Mouse (Mus musculus) frontal cortex, postnatal 10 days (tissue): ENCODE data around the gene Exoc8.
A peak's percentile ranks its signal among the peaks of the same experiment; 100 is the strongest.

Experiments
- DNase-seq, 2 experiments: peaks; one replicate each; pipeline ENCODE4 v3.0.0; 2022; ENCODE audit warnings: low spot score in 2 of 2, mixed read lengths in 1 of 2

The Exoc8 gene

DNA sequence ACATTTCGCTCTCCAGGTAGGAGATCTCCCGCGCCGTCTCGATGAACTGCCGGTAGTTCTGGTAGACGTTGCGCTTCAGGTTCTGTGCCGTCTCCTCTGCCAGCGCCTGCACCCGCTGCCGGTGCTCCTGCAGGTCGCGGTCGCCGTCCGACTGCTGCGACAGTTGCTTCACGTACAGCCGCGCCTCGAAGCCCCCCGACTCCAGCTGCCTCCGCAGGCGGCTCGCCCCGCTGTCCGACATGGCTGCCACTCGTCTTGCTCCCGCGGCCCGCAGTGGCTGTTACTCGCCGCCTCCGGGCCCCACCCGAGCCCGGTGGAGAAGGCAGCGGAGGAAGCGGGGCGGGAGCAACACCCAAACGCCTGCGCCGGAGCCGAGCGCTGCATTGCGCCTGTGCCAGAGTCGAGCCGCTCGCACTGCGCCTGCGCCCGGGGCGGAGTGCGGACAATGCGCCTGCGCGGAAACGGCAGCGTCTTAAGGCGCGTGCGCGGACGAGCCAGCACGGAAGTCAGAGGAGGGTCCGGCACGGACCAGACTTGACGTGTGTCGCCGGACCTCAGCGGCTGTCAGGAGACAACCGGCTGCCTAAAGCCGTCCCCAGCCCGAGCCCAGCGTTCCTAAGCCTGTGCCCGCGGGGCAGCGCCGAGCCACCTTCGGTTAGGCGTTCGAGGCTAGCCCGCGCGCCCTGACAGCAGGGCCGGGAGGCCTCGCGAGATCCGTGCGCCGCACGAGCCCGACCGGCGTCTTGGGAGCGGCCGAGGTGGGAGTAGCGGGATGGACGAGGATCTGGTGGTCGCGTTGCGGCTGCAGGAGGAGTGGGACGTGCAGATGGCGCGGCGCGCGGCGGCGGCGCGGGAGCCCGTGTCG is at the start of gene Exoc8, which contains the start of gene Sprtn:
Exoc8 (minus strand) TSS at position 320 of the 865 bp plus-strand sequence.
Sprtn (plus strand) TSS at position 501 of the 865 bp plus-strand sequence.
- peak; percentile 91 to 97 for DNase-seq

DNA sequence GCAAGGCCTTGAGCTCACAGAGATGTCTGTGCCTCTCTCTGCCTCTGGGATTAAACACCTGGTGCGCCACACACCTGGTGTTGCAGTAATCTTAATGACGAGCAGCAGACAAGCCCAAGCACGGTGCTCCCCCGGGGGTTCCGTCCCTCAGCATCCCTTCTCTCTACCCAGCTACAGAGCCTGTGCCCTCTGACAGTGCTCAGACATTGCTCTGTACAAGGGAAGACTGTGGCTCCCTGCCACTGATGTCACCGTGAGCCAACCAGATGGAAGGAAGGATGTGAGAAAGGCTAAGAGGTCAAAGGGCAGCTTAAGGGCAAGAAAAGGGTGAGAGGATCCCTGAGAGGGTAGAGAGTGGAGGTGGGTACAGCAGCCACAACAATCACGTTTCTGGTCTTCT is 46.9 kb upstream of the Exoc8 start:
- no peak for DNase-seq

DNA sequence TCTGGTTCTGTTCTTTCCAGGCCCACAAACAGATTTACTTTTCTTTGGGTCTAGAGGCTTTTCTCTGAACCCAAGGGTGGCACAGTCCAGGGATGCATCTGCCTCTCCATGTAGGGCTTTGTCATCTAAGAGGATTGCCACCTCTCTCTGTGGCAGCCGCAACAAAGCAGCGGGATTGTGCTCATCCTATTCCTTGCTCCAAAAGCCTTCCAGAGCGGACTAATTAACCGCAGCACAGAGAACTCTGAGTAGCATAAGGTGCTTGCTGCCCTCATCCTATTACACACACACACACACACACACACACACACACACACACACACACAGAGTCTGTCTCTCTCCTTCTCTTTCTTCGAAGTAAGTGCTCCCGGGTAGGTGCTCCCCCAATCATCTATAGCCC is 46.3 kb upstream of the Exoc8 start:
- no peak for DNase-seq

DNA sequence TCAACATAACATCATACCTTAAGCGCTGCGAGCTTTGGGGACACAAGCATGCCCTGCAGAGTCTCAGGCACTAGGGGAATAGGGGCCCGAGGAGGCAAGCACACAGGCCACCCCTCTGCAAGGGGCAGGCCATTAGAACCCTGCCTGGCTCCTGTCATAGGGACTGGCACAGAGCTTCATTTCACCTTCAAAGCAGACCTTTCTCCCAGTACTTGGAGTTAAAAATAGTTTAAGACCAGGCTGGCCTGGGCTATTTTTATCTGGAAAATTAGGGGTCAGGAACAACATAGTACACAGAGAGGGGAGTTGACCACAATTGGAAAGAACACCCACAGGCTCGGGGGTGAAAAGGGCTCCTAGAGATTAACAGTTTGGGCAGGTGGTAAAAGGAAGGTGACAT is 39.8 kb upstream of the Exoc8 start:
- no peak for DNase-seq

DNA sequence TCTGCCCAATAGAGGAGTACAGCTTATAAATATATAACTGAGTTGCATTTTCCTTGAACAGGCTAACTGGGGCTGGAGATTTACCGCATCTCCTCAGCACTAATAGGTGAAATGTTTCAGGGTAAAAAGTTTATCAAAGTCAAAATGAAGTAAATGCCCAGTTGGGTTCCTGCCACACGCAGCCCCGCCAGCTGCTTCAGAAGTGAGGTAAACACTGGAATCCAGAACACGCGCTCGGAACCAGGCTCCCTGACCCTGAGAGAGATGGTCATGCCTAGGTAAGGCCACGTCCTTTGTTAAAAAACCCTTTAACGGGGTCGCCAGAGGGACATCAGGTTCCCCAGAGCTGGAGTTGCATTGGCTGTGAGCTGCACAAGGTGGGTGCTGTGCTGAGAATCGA is 39.2 kb upstream of the Exoc8 start:
- no peak for DNase-seq

DNA sequence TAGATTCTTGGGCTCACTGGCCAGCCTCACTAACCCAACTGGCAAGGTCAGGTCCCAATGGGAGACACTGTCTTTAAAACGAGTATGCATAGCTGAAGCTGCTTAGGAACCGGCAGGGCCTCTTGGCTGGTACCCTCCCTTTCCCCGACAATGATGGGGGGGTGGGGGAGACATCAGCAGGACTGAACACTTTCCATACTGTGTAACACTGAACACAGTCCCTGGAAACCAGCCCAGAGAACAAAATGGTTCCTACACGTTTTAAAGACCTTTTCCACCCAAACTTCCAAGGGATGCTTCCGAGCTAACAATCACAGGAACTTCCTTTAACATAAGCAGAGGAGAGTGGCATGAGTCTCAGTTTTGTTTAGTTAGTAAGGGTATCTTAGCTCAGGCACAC is 37.6 kb upstream of the Exoc8 start:
- DNase-seq = no peak

DNA sequence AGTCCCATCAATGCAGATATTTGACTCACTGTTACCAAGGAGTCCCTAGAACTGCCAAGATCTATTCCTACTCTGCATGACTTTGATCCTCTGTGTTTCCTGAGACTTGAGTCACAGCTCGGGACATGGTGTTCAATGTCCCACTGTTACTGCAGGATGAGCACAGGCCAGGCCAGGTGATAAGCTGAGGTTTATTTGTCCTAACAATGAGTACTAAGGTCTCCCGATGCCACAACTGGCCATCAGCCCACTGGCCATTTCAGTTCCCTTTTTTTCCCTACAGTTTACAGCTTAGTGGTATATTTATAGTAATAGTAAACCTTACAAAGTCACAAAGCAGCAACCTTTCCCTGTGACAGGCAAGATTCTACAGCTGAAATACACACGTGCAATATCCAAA is 34.9 kb upstream of the Exoc8 start:
- no peak for DNase-seq

DNA sequence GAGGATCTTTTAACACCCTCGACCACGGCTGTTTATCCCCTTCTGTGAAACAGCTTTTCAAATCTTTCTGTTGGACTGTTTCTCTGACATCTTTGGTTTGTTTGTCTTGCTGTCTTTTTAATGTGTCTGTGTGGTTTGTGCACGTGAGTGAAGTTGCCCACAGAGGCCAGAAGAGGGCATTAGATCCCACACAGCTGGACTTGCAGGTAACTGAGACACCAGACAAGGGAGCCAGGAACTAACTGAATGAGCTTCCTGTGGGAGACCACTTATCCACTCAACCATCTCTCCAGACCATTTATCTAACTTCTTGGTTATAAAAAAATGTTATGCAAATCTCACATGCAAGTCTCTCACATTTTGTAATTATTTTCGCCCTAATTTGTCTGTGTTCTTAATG is 33.1 kb upstream of the Exoc8 start:
- no peak for DNase-seq

DNA sequence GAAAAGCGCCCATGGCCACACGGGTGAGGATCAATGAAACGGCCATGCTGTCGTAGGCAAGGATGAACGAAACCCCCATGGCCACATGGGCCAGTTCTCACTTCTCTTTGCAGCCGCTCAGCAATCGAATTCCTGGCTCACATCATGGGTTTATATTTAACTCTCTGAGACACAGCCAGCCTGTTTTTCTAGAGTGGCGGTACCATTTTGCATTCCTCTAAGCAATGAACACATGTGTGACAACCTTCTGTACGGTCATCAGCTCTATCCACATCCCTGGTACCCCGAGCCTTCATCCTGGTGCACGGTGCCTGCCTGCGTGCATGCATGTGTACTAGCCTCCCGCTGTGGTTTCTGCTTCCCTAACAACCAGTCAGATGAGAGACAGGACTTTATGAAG is 32.6 kb upstream of the Exoc8 start:
- DNase-seq = no peak

DNA sequence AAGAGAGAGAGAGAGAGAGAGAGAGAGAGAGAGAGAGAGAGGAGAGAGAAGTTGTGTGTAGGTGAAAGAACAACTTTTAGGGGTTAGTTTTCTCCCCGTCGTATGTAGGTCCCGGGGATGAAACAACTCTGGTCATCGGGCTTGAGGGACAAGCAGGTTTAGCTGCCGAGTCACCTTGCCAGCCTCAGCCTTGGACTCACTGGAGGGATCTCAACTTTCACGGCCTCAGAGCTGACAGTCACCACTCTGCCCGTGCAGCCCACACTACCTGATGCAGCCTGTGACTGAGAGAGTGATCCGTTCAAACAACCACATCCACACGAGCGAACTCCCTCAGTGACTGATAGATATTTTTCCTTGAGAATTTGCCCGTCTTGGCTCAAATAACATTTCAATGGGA is 31.5 kb upstream of the Exoc8 start:
- DNase-seq = no peak

DNA sequence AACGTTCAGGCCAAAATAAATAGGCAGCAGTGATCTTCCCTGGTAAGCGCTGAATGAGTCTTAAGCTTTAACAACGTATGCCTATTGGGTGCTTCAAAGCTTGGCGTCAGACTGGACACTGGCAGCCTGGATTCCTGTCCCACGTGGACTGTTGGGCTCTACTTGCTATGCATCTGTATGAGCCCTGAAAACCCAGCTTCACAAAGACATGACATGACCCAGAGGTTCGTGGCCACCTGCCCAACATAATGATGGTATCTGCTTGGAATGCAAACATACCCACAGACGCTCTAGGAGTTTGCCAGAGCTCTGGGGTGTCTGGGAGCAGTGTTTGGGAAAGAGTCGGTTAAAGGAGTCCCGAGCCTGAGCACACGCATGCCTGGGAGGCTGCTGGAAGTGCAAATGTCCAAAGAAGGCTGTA is 28.9 kb upstream of the Exoc8 start:
- no peak for DNase-seq

DNA sequence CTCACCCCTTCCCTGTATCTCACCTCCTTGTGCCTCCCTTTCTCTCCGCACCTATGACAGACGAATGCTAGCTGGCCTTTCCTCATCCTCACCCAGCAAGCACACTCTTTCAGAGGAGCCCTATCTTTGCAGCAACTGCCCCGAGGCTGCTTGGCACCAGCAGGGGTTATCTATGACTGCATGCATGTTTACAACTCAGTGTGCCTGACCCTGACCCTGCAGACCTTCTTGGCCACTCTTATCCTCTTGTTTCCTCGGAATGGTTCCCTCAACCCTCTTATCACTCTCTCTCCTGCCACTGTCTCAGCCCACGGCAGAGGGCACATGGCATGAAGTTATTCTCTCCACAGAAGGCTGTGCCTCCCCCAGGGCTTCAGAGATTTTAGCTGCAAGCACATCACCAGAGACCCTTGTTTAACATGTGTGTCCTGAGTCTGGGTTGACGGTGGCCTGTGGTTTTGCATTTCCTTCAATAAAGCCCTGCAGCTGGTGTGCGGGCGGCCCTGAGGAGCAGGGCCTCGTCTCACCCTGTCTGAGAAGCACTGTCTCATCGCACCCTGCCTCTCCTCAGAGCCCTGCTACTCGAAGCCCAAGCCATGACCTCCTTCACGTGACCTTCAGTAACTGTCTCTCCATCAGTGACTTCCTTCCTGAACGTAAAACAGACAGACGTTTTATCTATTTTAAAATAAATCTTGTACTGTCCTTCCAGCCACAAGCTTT is 28.2 kb upstream of the Exoc8 start:
- no peak for DNase-seq

DNA sequence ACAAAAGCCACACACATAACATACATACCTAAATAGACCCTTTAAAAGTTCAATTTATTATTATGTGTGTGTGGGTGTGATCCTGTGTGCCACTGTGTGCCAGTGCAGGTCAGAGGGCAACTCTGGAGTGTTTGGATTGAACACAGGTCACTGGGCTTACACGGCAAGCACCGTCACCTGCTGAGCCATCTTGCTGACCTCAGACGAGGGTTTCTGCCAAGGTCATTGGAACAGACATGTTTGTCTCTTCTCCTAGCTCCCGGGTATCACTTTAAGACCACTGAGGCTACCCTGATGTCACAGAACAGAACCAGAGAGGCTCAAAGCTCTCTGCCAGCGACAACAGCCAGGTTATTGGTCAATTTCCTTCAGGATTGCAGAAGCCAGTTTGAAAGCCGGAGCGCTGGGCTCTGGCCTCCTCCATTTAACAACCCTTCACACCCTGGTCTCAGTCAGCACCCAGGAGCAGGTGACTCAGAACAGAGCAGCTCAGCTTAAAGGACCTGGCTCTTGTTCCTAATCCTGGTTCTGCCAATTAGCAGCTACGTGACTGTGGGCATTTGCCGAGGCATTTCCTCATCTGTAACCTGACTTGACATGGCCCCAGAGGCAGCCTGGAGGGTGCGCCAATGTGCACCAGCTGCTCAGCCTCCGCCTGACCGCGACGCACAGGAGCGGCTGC is 26.6 kb upstream of the Exoc8 start:
- DNase-seq = no peak

DNA sequence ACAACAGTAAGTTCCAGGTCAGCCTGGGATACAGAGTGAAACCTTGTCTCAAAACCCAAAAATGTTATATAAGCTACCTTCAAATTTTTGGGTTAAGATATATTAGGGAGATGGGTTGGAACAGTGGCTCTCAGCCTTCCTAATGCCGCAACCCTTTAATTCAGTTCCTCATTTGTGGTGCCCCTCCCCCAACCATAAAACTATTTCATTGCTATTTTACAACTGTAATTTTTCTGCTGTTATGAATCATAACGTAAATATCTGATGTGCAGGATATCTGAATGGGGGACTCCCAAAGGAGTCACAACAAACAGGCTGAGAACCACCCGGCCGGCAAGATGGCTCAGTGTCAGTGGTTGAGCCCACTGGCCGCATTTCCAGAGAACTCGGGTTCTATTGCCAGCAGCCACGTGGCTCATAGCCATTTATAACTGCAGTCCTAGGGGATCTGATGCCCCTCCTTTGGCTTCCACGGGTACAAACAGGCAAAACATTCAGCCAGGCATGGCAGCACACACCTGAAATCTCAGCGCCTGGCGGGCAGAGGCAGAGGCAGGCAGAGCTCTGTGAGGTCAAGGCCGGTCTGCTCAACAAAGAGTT is 25.1 kb upstream of the Exoc8 start:
- no peak for DNase-seq

DNA sequence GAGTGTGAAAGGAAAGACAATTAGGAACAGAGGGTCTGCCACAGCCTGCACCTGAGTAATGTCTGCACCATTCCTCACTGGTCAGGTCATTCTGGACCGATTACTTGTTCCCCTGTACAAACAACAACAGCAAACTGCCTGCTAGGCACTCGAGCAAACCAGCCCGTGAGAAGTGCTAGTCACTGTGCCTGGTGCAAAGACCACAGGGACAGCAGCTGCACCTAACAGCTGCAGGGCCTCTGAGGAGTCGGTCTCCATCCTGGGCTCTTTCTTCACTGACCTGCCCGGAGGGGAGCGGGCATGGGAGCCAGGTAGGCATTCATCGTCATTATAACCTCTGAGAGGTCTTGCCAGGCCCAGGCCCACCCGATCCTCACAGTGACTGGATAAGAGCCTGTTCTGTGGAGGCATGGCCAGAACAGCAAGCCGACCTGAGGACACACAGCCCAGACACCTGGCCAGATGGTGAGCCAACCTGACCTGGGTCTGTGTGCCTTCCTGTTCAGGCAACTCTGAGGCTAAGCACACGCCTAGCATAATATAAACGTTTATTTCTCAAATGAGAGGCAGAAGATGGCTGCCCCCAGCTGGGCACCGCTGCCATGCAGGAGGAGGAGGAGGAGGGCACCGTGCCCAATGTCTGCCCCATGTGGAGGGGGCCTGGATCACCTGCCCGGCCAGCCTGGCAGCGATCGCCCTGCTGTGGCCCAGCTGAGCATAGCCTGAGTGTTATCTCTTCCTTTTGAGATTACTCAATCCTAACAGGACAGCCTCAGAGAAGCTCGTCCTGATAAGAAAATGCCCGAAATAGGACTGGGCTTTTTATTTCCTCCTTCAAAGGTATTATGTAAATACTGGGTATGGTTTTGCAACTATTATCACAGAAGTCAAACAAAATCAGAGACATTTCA is 24.1 kb upstream of the Exoc8 start:
- DNase-seq = no peak

DNA sequence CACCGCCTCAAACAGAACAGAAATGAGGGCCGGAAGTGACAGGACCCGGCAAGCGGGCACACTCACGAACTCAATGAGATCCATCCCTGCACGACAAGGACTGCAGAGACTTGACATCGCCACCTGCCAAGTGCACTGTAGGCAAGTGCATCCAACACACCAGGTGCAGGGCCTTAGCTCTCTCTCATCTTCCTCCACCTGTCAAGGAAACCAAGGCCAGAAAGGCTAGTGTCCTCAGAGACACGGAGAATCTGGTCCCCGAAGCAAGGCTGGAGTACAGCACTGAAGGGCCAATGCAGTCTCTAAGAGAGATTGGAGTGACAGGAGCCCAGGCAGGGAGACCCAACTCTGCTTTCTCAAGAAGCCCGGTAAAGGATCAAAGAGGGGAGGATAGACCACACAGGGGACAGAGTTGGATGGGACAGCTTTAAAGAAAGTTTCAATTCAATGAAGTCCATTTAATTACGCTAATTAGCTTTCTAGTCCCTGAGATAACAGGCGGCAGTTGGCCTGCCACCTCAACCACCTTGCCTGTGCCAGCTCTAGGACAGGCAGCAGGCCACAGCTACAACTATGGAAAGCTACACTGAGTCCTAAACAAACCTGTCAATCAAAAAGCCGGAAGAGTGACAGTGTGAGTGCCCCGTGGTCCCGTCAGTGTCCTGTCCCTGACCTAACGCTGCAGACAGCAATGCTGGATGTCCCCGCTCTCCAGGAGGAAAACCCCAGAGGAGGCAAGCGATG is 20.4 kb upstream of the Exoc8 start:
- no peak for DNase-seq

DNA sequence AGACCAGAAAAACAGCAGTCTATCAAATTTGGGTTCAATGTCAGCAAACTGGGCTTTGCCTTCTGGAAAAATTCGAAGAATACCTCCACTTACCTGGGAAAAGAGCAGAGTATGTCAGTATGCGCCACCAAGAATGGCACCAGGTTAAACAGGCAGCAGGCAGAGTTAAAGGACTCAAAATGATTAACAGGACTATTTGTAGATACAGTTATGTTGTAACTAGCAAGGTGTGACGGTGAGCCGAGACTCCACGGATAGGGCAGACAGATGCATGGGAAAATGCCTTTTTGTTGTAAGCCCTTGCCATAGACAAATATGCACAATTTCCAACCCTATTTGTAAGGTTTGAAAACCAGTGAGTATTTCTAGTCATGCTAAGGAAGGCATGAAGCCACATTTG is 16.6 kb upstream of the Exoc8 start:
- DNase-seq = no peak

DNA sequence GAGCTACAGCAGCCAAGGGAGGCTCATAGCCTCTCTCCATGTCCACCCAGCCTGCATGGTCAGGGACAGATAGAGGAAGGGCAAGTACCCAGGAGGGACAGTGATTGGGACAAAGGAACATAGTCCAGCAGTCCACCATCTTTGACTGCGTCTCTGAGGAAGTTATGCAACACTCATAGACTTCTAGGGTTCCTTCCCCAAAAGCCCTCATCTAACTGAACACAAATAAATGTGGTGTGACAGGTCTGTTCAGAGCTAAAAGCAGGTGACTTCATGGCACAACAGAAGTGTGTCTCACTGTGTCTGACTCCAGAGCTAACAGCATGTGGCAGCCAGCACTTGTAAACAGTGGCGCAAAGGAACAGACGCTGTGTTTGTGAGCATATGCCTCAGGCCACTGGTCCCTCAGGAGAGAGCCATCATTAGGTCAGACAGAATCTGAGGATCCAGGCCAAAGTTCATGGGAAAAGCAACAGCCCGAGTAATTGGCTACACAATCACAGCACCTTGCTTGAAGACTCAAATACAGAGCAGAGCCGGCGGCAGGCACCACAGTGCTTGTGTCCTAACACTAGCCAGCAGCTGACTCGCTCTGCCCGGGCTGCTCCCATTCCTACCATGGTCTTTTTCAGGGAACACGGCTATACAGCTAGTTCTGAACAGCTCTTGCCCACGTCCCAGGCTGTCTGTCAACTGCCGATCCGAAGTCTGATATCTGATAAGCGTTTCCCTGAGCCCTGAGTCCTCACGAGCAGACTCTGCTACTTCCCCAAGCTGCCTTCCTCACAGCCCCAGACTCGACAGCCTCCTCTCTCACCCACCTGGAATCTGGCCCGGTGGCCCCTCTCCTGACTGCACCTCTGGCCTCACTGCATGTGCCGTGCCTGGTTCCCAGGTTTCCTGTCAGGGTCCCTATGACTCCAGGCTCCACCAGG is 14.7 kb upstream of the Exoc8 start:
- no peak for DNase-seq

DNA sequence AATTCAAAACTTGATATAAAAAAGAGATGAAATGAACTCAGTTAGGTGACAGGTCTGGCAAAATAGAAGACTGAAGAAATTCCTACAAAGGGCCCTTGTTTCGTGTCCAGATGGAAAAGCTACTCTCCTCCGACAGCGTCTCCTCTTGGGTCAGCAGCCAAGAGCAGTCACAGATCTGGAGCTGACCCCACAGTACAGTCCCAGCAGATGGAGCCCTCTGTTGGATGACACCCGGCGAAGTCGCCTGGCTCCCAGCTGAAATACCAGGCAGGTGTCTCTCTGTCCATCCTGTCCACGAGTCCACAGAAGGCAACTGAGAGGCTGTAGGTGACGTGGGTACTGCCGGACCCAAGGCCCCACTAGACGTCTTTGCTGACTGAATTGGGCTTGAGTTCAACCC is 12.8 kb upstream of the Exoc8 start:
- no peak for DNase-seq
